Mouse (Mus musculus) olfactory bulb, adult 2 months (tissue): ENCODE data around the gene Crip2.

ENCODE experiments used
- CTCF ChIP-seq: fragments of 200-500 bp; IDR thresholded peaks from 2 replicates; pipeline ENCODE4 v1.5.1; 2012; ENCODE audit warnings: low read depth, mild to moderate bottlenecking, low read length, moderate library complexity; ENCODE audit not compliant: insufficient read depth
- POLR2A ChIP-seq: fragments of 200-500 bp; IDR thresholded peaks from 2 replicates; pipeline ENCODE4 v1.6.1; 2012; ENCODE audit warnings: mild to moderate bottlenecking, low read depth, low read length, moderate library complexity; ENCODE audit not compliant: insufficient read depth

GRCm38 (mm10) chr12:113138901-113139864 lies 853 bp upstream of the Crip2 start:
- TF ChIP-seq POLR2A: no peak
- TF ChIP-seq CTCF: no peak
